Mouse (Mus musculus) gastrocnemius, postnatal 4 days (tissue): Measurements from ENCODE around the gene Zfp101. TPM values are rescaled to one million over a fixed set of nuclear protein-coding genes. Genes with fewer than 3 reads are reported as not detected.
A peak's percentile ranks its signal among the peaks of the same experiment; 100 is the strongest.

ENCODE experiments used
- DNase-seq, 2 experiments: peaks; one replicate each; pipeline ENCODE4 v3.0.0; 2021 to 2022; ENCODE audit warnings: low spot score in 2 of 2, mixed read lengths in 2 of 2
- long read RNA-seq, 2 experiments: library from polyadenylated mRNA; stranded (forward); transcript quantifications; one replicate each; pipeline ENCODE4 v2.0.0; 2021
- total RNA-seq, 2 experiments: library from RNA; stranded (reverse); gene quantifications; 2 replicates each; pipeline ENCODE4 v1.2.3; 2021

The Zfp101 gene
- total RNA-seq: 1 to 10 TPM; 6.6 to 9.7 TPM
- long read RNA-seq, experiment 1, full-length matches to known transcripts: 3 of 4 reads
- long read RNA-seq, experiment 1, partial matches to known transcripts: 0 of 4 reads
- long read RNA-seq, experiment 1, other reads (novel, unspliced or antisense): 1 of 4 reads
- long read RNA-seq, experiment 2, partial matches to known transcripts: 0 of 5 reads
- long read RNA-seq, experiment 2, other reads (novel, unspliced or antisense): 2 of 5 reads

GRCm38 (mm10) chr17:33394182-33395034, at the start of gene Zfp101:
TSS of gene Zfp101 (minus strand) at chr17:33394641.
- DNase-seq: peak; percentile 65 to 85

- no peak for DNase-seq
These were observed 46.7 kb upstream of the Zfp101 start for GRCm38 (mm10) chr17:33441159-33441558.

- DNase-seq: no peak
These were observed 45.5 kb upstream of the Zfp101 start for GRCm38 (mm10) chr17:33439922-33440321.

- DNase-seq: peak; percentile 31 to 70
These were observed 44.7 kb upstream of the Zfp101 start for GRCm38 (mm10) chr17:33439148-33439547.

- DNase-seq: no peak
These were observed 37.8 kb upstream of the Zfp101 start, which contains the start of gene Actl9 for GRCm38 (mm10) chr17:33432019-33432946. TSS of gene Actl9 (plus strand) at chr17:33432896.

GRCm38 (mm10) chr17:33392271-33392670, 2.2 kb downstream of the Zfp101 start:
- DNase-seq: no peak

- DNase-seq: no peak
These were observed 8.7 kb downstream of the Zfp101 start for GRCm38 (mm10) chr17:33385705-33386104.

- no peak for DNase-seq
These were observed 21.6 kb downstream of the Zfp101 start for GRCm38 (mm10) chr17:33372795-33373194.

GRCm38 (mm10) chr17:33358411-33359384, 35.7 kb downstream of the Zfp101 start, which contains the start of gene Zfp81:
TSS of gene Zfp81 (minus strand) at chr17:33358878.
- peak; percentile 44 to 78 for DNase-seq

- DNase-seq: no peak
These were observed 41.5 kb downstream of the Zfp101 start for GRCm38 (mm10) chr17:33352981-33353380.

Other genes starting within 250 kb of the Zfp101 start
- gene Olfr55, start 226.2 kb downstream of the Zfp101 start, total RNA-seq: not detected
- not detected for gene Olfr239, start 203.3 kb downstream of the Zfp101 start, total RNA-seq
- under 1 TPM; 0.15 to 0.23 TPM for gene Olfr1564, start 173.0 kb downstream of the Zfp101 start, total RNA-seq
- 1 to 10 TPM; 6.7 to 8.2 TPM for gene Zfp955a, start 139.5 kb downstream of the Zfp101 start, total RNA-seq
- gene Olfr63, start 130.0 kb downstream of the Zfp101 start, total RNA-seq: under 1 TPM in 1 of 2 experiments, not detected in 1; 0.03 TPM
- 10 to 100 TPM; 10.6 to 11.8 TPM for gene Zfp955b, start 105.1 kb downstream of the Zfp101 start, total RNA-seq
- 1 to 10 TPM; 8.7 to 9.4 TPM for gene Zfp81, start 35.8 kb downstream of the Zfp101 start, total RNA-seq
- gene Actl9, start 38.3 kb upstream of the Zfp101 start, total RNA-seq: not detected
- gene Adamts10, start 129.6 kb upstream of the Zfp101 start, total RNA-seq: 10 to 100 TPM; 42.1 to 57.6 TPM
- 1 to 10 TPM; 3.0 to 4.3 TPM for gene Myo1f, start 161.1 kb upstream of the Zfp101 start, total RNA-seq
- gene Zfp414, start 234.4 kb upstream of the Zfp101 start, total RNA-seq: 10 to 100 TPM; 28.2 to 32.7 TPM
- gene Pram1, start 243.4 kb upstream of the Zfp101 start, total RNA-seq: 1 to 10 TPM in 1 of 2 experiments, under 1 TPM in 1; 0.96 to 1.5 TPM